Mouse (Mus musculus): Measurements from ENCODE around the gene 4933405O20Rik. TPM values are rescaled to one million over a fixed set of nuclear protein-coding genes. Genes with fewer than 3 reads are reported as not detected.

Gene 4933405O20Rik
- total RNA-seq (2014; fragmentation: Nextera tagmentation) (not detected in 2 replicates), total RNA-seq (2017) (not detected in 2 replicates)

DNA sequence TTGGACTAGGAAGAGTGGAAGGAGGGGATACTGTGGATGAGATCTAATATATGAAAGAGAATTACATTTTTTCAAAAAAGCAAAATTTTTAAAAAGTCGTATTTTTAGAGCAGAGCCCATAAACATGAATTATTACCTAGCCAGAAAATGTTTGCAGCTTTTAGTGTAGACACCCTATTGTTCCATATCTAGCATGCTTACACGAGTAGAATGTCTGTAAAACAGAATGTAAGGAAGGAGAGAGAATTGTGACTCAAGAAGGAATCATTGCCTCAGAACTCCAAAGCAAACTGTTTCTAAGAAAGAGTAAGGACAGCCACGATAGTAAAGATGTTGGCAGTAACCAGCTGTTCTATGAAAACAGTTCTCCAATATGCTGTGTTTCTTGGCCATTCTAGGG lies at the start of gene 4933405O20Rik:
4933405O20Rik (plus strand) TSS at position 301 of the 400 bp plus-strand sequence.
- no peak for ATAC-seq (replicated peaks; ENCODE audit: low FRiP score, low TSS enrichment, poor library complexity, severe bottlenecking)

DNA sequence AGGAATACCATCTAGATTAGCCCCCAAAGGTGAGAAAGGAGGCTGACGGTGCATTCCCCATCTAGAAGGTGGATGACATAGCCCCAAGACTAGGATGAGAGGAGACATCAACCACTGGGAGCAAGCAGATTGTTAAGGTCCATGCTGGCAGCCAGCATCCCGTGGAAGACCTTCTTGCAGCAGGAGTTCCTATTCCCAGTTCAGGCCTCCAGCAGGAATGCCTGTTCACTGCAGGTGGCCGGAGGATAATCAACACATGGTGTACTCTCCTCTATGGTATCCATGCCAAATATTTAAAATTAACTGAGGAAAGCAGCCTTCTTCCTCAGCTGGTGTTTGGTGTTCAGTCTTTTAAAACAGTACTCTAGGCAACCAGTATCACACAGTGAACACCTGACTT lies 49.4 kb upstream of the 4933405O20Rik start:
- ATAC-seq (replicated peaks; ENCODE audit: low FRiP score, low TSS enrichment, poor library complexity, severe bottlenecking): no peak

DNA sequence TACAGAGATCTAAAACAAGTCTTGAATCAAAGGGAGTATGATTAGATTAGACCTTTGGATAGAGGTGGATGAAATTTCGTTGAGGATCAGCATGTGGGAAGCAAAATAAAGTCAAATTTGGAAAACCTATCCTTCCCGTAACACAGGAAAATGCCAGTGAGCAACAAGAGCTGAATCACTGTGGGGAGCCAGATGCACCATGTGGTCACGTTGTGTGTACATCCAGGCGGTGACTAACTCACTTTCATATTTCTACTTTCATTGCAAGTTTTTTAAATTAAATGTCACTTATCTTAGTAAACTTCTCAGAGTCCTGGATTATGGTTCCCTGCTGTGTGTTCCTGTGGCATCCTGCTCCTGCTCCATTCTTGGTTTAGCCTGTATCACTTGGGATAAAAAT lies 47.6 kb upstream of the 4933405O20Rik start:
- ATAC-seq (replicated peaks; ENCODE audit: low FRiP score, low TSS enrichment, poor library complexity, severe bottlenecking): no peak

DNA sequence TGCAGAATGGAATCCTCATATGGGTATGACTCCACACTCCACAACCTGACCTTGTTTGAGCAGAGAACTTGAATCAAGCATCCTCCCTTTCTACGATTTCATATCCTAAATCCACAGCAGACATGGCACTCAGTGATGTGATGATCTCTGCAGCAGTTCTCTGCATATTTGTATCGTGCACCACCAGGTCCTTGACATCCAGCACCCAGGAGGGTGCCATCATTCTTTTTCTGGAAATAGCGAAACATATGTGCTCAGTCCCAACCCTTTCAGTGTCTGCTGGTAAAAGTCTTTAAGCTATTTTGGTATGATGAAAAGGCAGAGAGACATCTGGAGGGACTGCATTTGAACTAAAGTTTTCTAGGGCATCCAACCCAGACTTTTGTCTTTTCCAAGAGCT lies 36.3 kb upstream of the 4933405O20Rik start:
- ATAC-seq (replicated peaks; ENCODE audit: low FRiP score, low TSS enrichment, poor library complexity, severe bottlenecking): no peak

DNA sequence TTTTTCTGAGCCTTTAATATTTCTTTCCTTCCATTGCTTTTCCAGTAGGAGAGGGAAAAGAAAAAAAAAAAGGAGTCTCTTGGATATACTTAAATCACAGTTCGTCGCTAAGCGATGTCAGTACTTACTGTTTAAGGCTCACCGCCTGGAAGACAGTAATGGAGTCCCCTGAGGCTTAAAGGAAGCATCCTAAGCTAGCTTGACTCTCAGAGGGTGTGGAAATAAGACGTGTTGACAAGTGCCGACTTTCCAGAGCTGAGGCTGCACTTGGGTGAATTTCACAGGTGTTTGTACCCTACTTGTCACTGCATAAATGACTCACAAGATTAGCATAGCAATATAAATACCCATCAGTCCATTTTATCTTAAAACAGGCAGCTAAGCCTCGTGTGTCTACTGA lies 25.1 kb upstream of the 4933405O20Rik start:
- ATAC-seq (replicated peaks; ENCODE audit: low FRiP score, low TSS enrichment, poor library complexity, severe bottlenecking): no peak

DNA sequence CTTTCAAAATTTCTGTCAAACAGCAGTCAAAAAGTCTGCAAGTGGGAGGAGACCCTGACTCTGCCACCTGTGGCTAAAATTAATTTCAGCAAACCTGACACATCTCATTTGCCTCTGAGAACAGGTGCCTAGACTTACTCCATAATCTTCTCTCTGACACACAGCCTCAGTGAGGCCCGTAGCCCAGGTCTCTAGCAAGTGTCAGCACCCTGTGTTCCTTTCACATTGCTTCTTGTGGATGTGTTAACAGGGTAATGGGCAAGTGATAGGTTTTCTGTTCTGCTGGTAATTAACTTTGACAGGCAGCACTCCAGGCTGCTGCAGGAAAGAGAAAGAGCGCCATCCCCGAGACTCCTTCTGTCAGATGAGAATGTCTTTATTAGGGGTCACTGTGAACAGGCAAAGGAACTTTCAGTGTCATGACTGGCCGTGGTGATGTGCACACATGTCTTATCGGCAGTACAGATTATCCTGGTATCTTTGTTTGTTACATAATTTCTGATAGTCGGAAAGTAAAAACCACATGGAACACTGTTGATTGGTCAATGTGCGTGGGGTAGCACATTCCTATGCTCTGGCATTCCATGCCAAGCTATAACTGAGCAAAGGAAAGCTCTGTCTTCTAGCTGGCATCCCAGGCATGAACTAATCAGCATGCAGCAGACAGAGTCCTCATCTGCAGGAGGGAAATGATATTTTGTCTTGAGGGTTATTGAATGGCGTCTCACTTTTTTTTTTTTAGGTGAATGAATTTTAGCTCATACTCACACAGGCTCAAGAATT lies 10.2 kb upstream of the 4933405O20Rik start:
- no peak for ATAC-seq (replicated peaks; ENCODE audit: low FRiP score, low TSS enrichment, poor library complexity, severe bottlenecking)

DNA sequence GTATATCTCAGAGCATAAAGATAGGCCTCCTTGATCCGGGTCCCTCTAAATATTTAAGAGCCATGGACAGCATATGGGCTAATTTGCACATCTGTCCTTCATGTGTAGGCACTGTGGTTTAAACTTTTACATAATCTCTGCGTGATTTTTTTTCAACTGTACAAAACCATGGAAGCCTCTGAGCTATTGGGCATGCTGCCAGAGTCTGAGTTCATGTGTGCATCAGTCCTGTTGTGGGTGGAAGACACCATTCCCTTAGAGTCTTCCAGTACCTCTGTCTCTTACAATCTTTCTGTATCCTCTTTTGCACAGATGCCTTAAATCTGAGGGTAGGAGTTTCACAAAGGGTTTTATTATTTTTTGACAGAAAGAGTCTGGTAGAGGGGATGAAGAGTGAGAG lies 15.1 kb downstream of the 4933405O20Rik start:
- no peak for ATAC-seq (replicated peaks; ENCODE audit: low FRiP score, low TSS enrichment, poor library complexity, severe bottlenecking)

DNA sequence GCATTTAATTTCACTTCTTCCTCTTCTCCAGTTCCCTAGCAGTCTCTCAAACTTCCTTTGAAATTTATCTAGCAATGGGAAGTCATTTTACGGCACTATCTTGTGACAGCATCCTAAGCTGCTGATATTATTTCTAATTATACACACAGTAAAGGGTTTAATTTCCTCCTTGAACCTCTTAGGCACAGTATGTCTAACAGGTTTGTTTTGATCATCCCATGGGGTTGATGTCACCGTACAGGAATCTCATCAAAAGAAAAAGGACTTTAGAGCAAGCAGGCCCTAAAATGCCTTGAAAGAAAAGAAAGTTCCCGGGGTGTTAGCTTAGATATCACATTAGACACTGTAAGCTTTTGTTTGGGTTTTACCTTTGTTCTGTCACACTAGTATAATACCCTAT lies 30.2 kb downstream of the 4933405O20Rik start:
- no peak for ATAC-seq (replicated peaks; ENCODE audit: low FRiP score, low TSS enrichment, poor library complexity, severe bottlenecking)

DNA sequence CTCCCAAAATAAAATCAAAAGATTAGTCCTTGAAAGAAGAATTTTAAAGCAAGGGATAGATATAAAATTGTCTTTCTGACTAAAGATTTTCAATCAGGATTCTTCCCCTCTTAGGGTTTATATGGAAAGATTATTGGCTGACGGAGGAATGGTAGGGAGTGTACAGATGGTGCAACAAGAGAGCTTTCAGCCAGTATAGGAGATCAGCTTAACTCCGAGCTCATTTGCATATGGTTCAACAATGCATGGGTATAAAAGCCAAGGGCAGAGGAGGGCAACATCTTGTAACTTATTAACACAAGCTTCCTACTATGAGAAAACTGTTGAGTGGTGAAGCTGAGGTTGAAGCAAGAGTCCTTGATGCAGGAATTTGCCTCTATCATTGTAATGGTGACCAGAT lies 34.2 kb downstream of the 4933405O20Rik start:
- ATAC-seq (replicated peaks; ENCODE audit: low FRiP score, low TSS enrichment, poor library complexity, severe bottlenecking): no peak
